12 mouse cellular contexts compared by ENCODE assay signal in genomic region chr16:34807768-34808275, GRCm38 (mm10).
A peak's percentile ranks its signal among the peaks of the same experiment; 100 is the strongest.
DNase-seq lines count a peak whose midpoint lies in the region; ATAC-seq and TF ChIP-seq lines count a peak whose summit lies in the region.
"Had no signal": no experiment of that assay in that cellular context is flagged by ENCODE, and none has a peak within 500 bp of the region (broad histone marks: within the 10 kb centered on the region; RNA-seq: fewer than 3 reads in every experiment).

No protein-coding gene starts in this region.

- no peak overlapping the region for H3ac ChIP-seq in myocyte (ENCODE audit: control insufficient read depth, insufficient read length)

- H3K79me2 ChIP-seq in myocyte (ENCODE audit: control insufficient read depth, insufficient read depth), result no peaks in the 10 kb centered on the region

- no peak for DNase-seq in gastrocnemius, adult 2 months
- DNase-seq in gastrocnemius, adult 8-10 months (ENCODE audit: low spot score in 2 of 2), result no peak
- DNase-seq in lung, postnatal 36 days, result no peak
- no peak for DNase-seq in cerebellum, adult 11-12 months
- DNase-seq in limb, embryonic 10.5 days (ENCODE audit: low spot score), result no peak
- DNase-seq: adrenal gland, postnatal 25 days; cerebellum, adult 9-10 months; right cerebral cortex, adult 18-20 months had no signal

- no peak for TF ChIP-seq POLR2A in myocyte (IDR thresholded peaks at IDR 0.05; ENCODE audit: insufficient read length, low read depth)

- intact Hi-C loops in gastrocnemius, adult 2 months (cut with DNase I), result no loop called here

- no peak overlapping the region for H3K9ac ChIP-seq in lung, embryonic 15.5 days
- no peak overlapping the region for H3K9ac ChIP-seq in hindbrain, embryonic 15.5 days

- H3K27me3 ChIP-seq in lung, embryonic 15.5 days, result no peaks in the 10 kb centered on the region
- 0 out of 2 replicates have a peak, but pooled peaks cover 2% of the 10 kb centered on the region for H3K27me3 ChIP-seq in hindbrain, embryonic 15.5 days
- no peaks in the 10 kb centered on the region for H3K27me3 ChIP-seq in myocyte (ENCODE audit: control insufficient read depth, insufficient read depth, insufficient read length)
- peaks cover 36% of the 10 kb centered on the region for H3K27me3 ChIP-seq in limb, embryonic 10.5 days (ENCODE audit: low read depth, poor library complexity, severe bottlenecking)
- H3K27me3 ChIP-seq: Patski had no signal

- H3K4me2 ChIP-seq in lung, embryonic 15.5 days, result peak overlapping the region; percentile 24
- H3K4me2 ChIP-seq in hindbrain, embryonic 15.5 days, result 0 out of 2 replicates have a peak overlapping the region, but pooled peaks have one; percentile 19
- H3K4me2 ChIP-seq in myocyte (ENCODE audit: low read depth), result peak overlapping the region; percentile 44

- peak overlapping the region; percentile 37 for H3K4me3 ChIP-seq in gastrocnemius, adult 2 months
- peak overlapping the region; percentile 21 for H3K4me3 ChIP-seq in lung, embryonic 15.5 days
- no peak overlapping the region for H3K4me3 ChIP-seq in hindbrain, embryonic 15.5 days
- no peak overlapping the region for H3K4me3 ChIP-seq in myocyte
- no peak overlapping the region for H3K4me3 ChIP-seq in limb, embryonic 10.5 days

- H3K4me1 ChIP-seq in lung, embryonic 15.5 days, result peaks cover 29% of the 10 kb centered on the region
- H3K4me1 ChIP-seq in hindbrain, embryonic 15.5 days (replicated peaks), result peaks cover 16% of the 10 kb centered on the region
- H3K4me1 ChIP-seq in limb, embryonic 10.5 days, result peaks cover 37% of the 10 kb centered on the region

- ATAC-seq in lung, embryonic 15.5 days (ENCODE audit: borderline replicate concordance, extremely low read depth, low FRiP score, low TSS enrichment), result no peak
- ATAC-seq in hindbrain, embryonic 15.5 days (ENCODE audit: low FRiP score, low read depth), result no peak
- ATAC-seq: Patski had no signal

- no peaks in the 10 kb centered on the region for H3K9me3 ChIP-seq in lung, embryonic 15.5 days
- H3K9me3 ChIP-seq in hindbrain, embryonic 15.5 days, result no peaks in the 10 kb centered on the region
- H3K9me3 ChIP-seq in limb, embryonic 10.5 days (replicated peaks), result no peaks in the 10 kb centered on the region

- WGBS in lung, embryonic 15.5 days, result 23% methylated on average over 11 of the region's 11 CpGs
- WGBS in hindbrain, embryonic 15.5 days, result 10% methylated on average over 11 of the region's 11 CpGs
- WGBS in limb, embryonic 10.5 days, result 39% methylated on average over 11 of the region's 11 CpGs

- H3K36me3 ChIP-seq in lung, embryonic 15.5 days, result no peaks in the 10 kb centered on the region
- H3K36me3 ChIP-seq in hindbrain, embryonic 15.5 days, result no peaks in the 10 kb centered on the region
- H3K36me3 ChIP-seq in myocyte (ENCODE audit: control insufficient read depth, insufficient read depth), result no peaks in the 10 kb centered on the region
- H3K36me3 ChIP-seq in limb, embryonic 10.5 days, result no peaks in the 10 kb centered on the region

- peak overlapping the region; percentile 51; the same call in 1 of the 2 replicates for H3K27ac ChIP-seq in gastrocnemius, adult 2 months
- H3K27ac ChIP-seq in lung, embryonic 15.5 days, result peak overlapping the region; percentile 82
- no peak overlapping the region for H3K27ac ChIP-seq in hindbrain, embryonic 15.5 days (replicated peaks)
- no peak overlapping the region for H3K27ac ChIP-seq in limb, embryonic 10.5 days

- TF ChIP-seq CTCF in gastrocnemius, adult 2 months (IDR thresholded peaks at IDR 0.05), result no peak

TF ChIP-seq in myocyte, 11 proteins besides CTCF, POLR2A, EP300 and RAD21:
- TF ChIP-seq MYOD1 (IDR thresholded peaks at IDR 0.05; ENCODE audit: control insufficient read depth in 1 of 3, insufficient read length in 2 of 3, low read depth in 2 of 3) (no peak), REST (IDR thresholded peaks at IDR 0.05; ENCODE audit: insufficient read depth, insufficient read length) (no peak), E2F4 (IDR thresholded peaks at IDR 0.05; ENCODE audit: insufficient read depth) (no peak), TCF3 (IDR thresholded peaks at IDR 0.05; ENCODE audit: insufficient read length, low read depth) (no peak), MAX (IDR thresholded peaks at IDR 0.05; ENCODE audit: low read depth) (no peak), CEBPB (IDR thresholded peaks at IDR 0.05; ENCODE audit: insufficient read depth, poor library complexity, severe bottlenecking) (no peak), POLR2AphosphoS2 (IDR thresholded peaks at IDR 0.05; ENCODE audit: insufficient read length, low read depth) (no peak), SRF (IDR thresholded peaks at IDR 0.05; ENCODE audit: control insufficient read depth, insufficient read length, low read depth) (no peak), USF1 (IDR thresholded peaks at IDR 0.05; ENCODE audit: low read depth) (no peak), TCF12 (IDR thresholded peaks at IDR 0.05; ENCODE audit: insufficient read depth, poor library complexity, severe bottlenecking) (no peak), MYOG (IDR thresholded peaks at IDR 0.05; ENCODE audit: control insufficient read depth in 1 of 3, insufficient read depth in 1 of 3, insufficient read length in 2 of 3, low read depth in 2 of 3) (no peak)

Comparison
In these comparisons a context has a peak if more than half of its experiments do, and no peak if none do; other contexts are left out.
1. H3K27ac ChIP-seq: peak in gastrocnemius, adult 2 months (single experiment) and lung, embryonic 15.5 days (single experiment); none in hindbrain, embryonic 15.5 days (single experiment) and limb, embryonic 10.5 days (single experiment).
2. H3K4me3 ChIP-seq: peak in gastrocnemius, adult 2 months (single experiment) and lung, embryonic 15.5 days (single experiment); none in hindbrain, embryonic 15.5 days (single experiment), myocyte (single experiment) and limb, embryonic 10.5 days (single experiment).
3. Peak in every context shown above with its lines, with median percentiles within 50 percentile points of each other: H3K4me2 ChIP-seq.